In the genomic region with DNA sequence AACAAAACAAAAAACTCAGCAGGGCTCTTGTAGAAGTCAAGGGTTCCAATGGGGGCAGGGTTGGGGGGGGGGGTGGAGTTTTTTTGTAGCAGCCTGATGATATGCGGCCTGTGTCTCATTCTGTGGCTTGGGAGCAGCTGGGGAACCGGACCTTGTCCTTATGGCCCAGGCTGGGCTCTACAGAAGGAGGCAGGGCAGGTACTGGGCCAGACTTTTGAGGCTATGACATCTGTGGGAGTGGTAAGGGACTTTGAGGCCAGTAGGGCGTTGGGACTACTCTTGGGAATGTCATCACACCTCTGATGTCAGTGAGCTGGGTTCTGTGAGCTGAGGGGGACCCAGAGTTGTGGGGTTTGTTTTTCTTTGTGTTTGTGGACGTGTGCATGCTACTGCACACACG, we compare ENCODE assay signal across 9 mouse cellular contexts.
DNase-seq lines count a peak whose midpoint lies in the region; ATAC-seq and TF ChIP-seq lines count a peak whose summit lies in the region.
"Had no signal": no experiment of that assay in that cellular context is flagged by ENCODE, and none has a peak within 500 bp of the region (broad histone marks: within the 10 kb centered on the region; RNA-seq: fewer than 3 reads in every experiment).

No protein-coding gene starts in this region.

- TF ChIP-seq POLR2A in small intestine, adult 2 months (IDR thresholded peaks at IDR 0.05; ENCODE audit: low read depth, low read length) = no peak

- no peak overlapping the region for H3K4me2 ChIP-seq in heart, embryonic 15.5 days
- no peak overlapping the region for H3K4me2 ChIP-seq in lung, postnatal 0 days (replicated peaks; ENCODE audit: low read depth, low read length)
- peak overlapping the region; percentile 98 for H3K4me2 ChIP-seq in liver, embryonic 11.5 days

- TF ChIP-seq EP300 in lung, postnatal 0 days (IDR thresholded peaks at IDR 0.05) = no peak

- no peaks in the 10 kb centered on the region for H3K36me3 ChIP-seq in heart, embryonic 15.5 days
- H3K36me3 ChIP-seq in lung, postnatal 0 days (ENCODE audit: insufficient read depth, low read length) = no peaks in the 10 kb centered on the region
- H3K36me3 ChIP-seq in liver, embryonic 11.5 days (ENCODE audit: control insufficient read depth, insufficient read depth, low read length) = no peaks in the 10 kb centered on the region
- no peaks in the 10 kb centered on the region for H3K36me3 ChIP-seq in small intestine, adult 2 months (ENCODE audit: control insufficient read depth, insufficient read depth, low read length)

- peak overlapping the region; percentile 72 for H3K27ac ChIP-seq in heart, embryonic 15.5 days
- H3K27ac ChIP-seq in lung, postnatal 0 days (ENCODE audit: low read length) = peak overlapping the region; percentile 65
- peak overlapping the region; percentile 78; the same call in 1 of the 2 replicates for H3K27ac ChIP-seq in liver, embryonic 11.5 days (ENCODE audit: low read depth, low read length)
- peak overlapping the region; percentile 95 for H3K27ac ChIP-seq in small intestine, adult 2 months (ENCODE audit: insufficient read depth, low read depth, low read length)

- peaks cover 98% of the 10 kb centered on the region for H3K4me1 ChIP-seq in heart, embryonic 15.5 days (replicated peaks)
- H3K4me1 ChIP-seq in lung, postnatal 0 days (ENCODE audit: insufficient read depth, low read depth, low read length) = peaks cover 48% of the 10 kb centered on the region
- H3K4me1 ChIP-seq in liver, embryonic 11.5 days (replicated peaks; ENCODE audit: control insufficient read depth, insufficient read depth, low read length) = peaks cover 96% of the 10 kb centered on the region
- H3K4me1 ChIP-seq in small intestine, adult 2 months (ENCODE audit: control insufficient read depth, insufficient read depth, insufficient read length, low read length) = peaks cover 76% of the 10 kb centered on the region

- no peak for DNase-seq in heart, postnatal 14 days
- no peak for DNase-seq in lung, postnatal 0 days (ENCODE audit: low spot score)
- DNase-seq in lung, postnatal 4 days = no peak
- no peak for DNase-seq in liver, embryonic 11.5 days (ENCODE audit: low spot score)
- no peak for DNase-seq in T-cell, adult 2 months (ENCODE audit: low spot score)
- DNase-seq in right cerebral cortex, adult 18-20 months = no peak

- no peaks in the 10 kb centered on the region for H3K27me3 ChIP-seq in heart, embryonic 15.5 days
- H3K27me3 ChIP-seq in lung, postnatal 0 days (replicated peaks; ENCODE audit: insufficient read depth, low read length) = no peaks in the 10 kb centered on the region
- H3K27me3 ChIP-seq in liver, embryonic 11.5 days (replicated peaks; ENCODE audit: control insufficient read depth, insufficient read depth, low read length) = no peaks in the 10 kb centered on the region
- no peaks in the 10 kb centered on the region for H3K27me3 ChIP-seq in small intestine, adult 2 months (ENCODE audit: control insufficient read depth, insufficient read depth, low read length)

- no peak for TF ChIP-seq CTCF in lung, postnatal 0 days (IDR thresholded peaks at IDR 0.05)
- TF ChIP-seq CTCF in small intestine, adult 2 months (IDR thresholded peaks at IDR 0.05; ENCODE audit: extremely low read depth, insufficient read length, insufficient replicate concordance, low read depth, low read length) = no peak

- intact Hi-C loops in heart, postnatal 14 days (cut with DNase I) = no loop called here

- no peak for ATAC-seq in heart, embryonic 15.5 days (replicated peaks; ENCODE audit: insufficient number of reproducible peaks, insufficient read depth, low FRiP score, low read depth)
- no peak for ATAC-seq in lung, postnatal 0 days
- no peak for ATAC-seq in liver, embryonic 11.5 days (replicated peaks; ENCODE audit: low FRiP score)
- ATAC-seq: inflammation-experienced regulatory T-cells, adult 6 months had no signal

- H3K9ac ChIP-seq in heart, embryonic 15.5 days = no peak overlapping the region
- no peak overlapping the region for H3K9ac ChIP-seq in lung, postnatal 0 days (replicated peaks; ENCODE audit: low read depth)
- H3K9ac ChIP-seq in liver, embryonic 11.5 days (ENCODE audit: low read depth, low read length) = no peak overlapping the region

- WGBS in heart, embryonic 15.5 days = 58% methylated on average over 5 of the region's 5 CpGs
- WGBS in lung, postnatal 0 days = 70% methylated on average over 5 of the region's 5 CpGs
- 64% methylated on average over 5 of the region's 5 CpGs for WGBS in liver, embryonic 11.5 days
- 29% methylated on average over 5 of the region's 5 CpGs for WGBS in small intestine, adult 2 months

- H3K9me3 ChIP-seq in heart, embryonic 15.5 days (replicated peaks) = no peaks in the 10 kb centered on the region
- H3K9me3 ChIP-seq in lung, postnatal 0 days (ENCODE audit: low read length) = no peaks in the 10 kb centered on the region
- no peaks in the 10 kb centered on the region for H3K9me3 ChIP-seq in liver, embryonic 11.5 days (ENCODE audit: control insufficient read depth, low read length)

- H3K4me3 ChIP-seq in heart, embryonic 15.5 days = no peak overlapping the region
- no peak overlapping the region for H3K4me3 ChIP-seq in lung, postnatal 0 days (ENCODE audit: low read depth, low read length)
- H3K4me3 ChIP-seq in liver, embryonic 11.5 days (ENCODE audit: low read depth, low read length) = 0 out of 2 replicates have a peak overlapping the region, but pooled peaks have one; percentile 29
- no peak overlapping the region for H3K4me3 ChIP-seq in small intestine, adult 2 months (ENCODE audit: low read depth, low read length)
